Mouse (Mus musculus) liver, postnatal 0 days (tissue): ENCODE measurements around the gene Ndufb3. TPM values are rescaled to one million over a fixed set of nuclear protein-coding genes. Genes with fewer than 3 reads are reported as not detected.
"Not testable (repeated sequence)": the region's sequence is repeated elsewhere in the genome, so short reads cannot be mapped to it uniquely, and the experiment has no call there.

Experiments
- ATAC-seq: fragments of 200-750 bp; cut with Nextera tagmentation; 2 replicates; pipeline ENCODE4 v1.8.0; 2017; ENCODE audit warnings: mild to moderate bottlenecking, moderate library complexity
- DNase-seq: peaks from one replicate; pipeline ENCODE4 v3.0.0-alpha.2; 2016
- H3K27ac ChIP-seq: fragments of 300-500 bp; sonication (generic); 2 replicates; pipeline ENCODE4 v1.5.1; 2014; ENCODE audit warnings: antibody characterized with exemption, moderate library complexity, mild to moderate bottlenecking, low read depth
- H3K27me3 ChIP-seq: fragments of 300-500 bp; sonication (generic); 2 replicates; pipeline ENCODE4 v1.6.1; 2014; ENCODE audit warnings: low read length, control low read depth, mixed read lengths; ENCODE audit not compliant: insufficient read depth
- H3K36me3 ChIP-seq: fragments of 300-500 bp; sonication (generic); replicated peaks from 2 replicates; pipeline ENCODE4 v1.6.1; 2014; ENCODE audit warnings: mild to moderate bottlenecking, control low read depth, low read length, moderate library complexity, mixed read lengths; ENCODE audit not compliant: insufficient read depth
- H3K4me1 ChIP-seq: fragments of 300-500 bp; sonication (generic); 2 replicates; pipeline ENCODE4 v1.6.1; 2014; ENCODE audit warnings: antibody characterized with exemption, mild to moderate bottlenecking, control low read depth; ENCODE audit not compliant: insufficient read depth
- H3K4me2 ChIP-seq: fragments of 300-500 bp; sonication (generic); 2 replicates; pipeline ENCODE4 v1.6.1; 2014; ENCODE audit warnings: low read depth, mild to moderate bottlenecking, low read length, moderate library complexity, mixed read lengths
- H3K4me3 ChIP-seq: fragments of 300-500 bp; sonication (generic); 2 replicates; pipeline ENCODE4 v1.5.1; 2014; ENCODE audit warnings: low read depth, low read length
- H3K9ac ChIP-seq: fragments of 300-500 bp; sonication (generic); replicated peaks from 2 replicates; pipeline ENCODE4 v1.6.1; 2014; ENCODE audit warnings: mild to moderate bottlenecking, moderate library complexity
- H3K9me3 ChIP-seq: fragments of 300-500 bp; sonication (generic); 2 replicates; pipeline ENCODE4 v1.6.1; 2016; ENCODE audit warnings: mild to moderate bottlenecking, control low read depth, low read length, mixed read lengths
- CTCF ChIP-seq: sonication (generic); IDR thresholded peaks from 2 replicates; pipeline ENCODE4 v1.5.1; 2016; ENCODE audit warnings: antibody characterized with exemption, low read depth
- EP300 ChIP-seq: IDR thresholded peaks from 2 replicates; pipeline ENCODE4 v1.6.1; 2016; ENCODE audit warnings: antibody characterized with exemption, low read depth, mild to moderate bottlenecking
- WGBS: fragments of 180-500 bp; shearing (Covaris S2); extraction: QIAGEN DNeasy Blood & Tissue Kit; methylation state at CpG from one replicate; pipeline ENCODE4 v1.1.7; 2014; ENCODE audit not compliant: insufficient replicate concordance; 5-methylcytosine and 5-hydroxymethylcytosine counted together
- polyA plus RNA-seq: library from polyadenylated mRNA; unstranded; fragments of >200 nt; fragmentation: Nextera tagmentation; extraction: Ambion mirVana; gene quantifications from 2 replicates; pipeline ENCODE4 v1.2.1, GENCODE M21; 2015

Ndufb3 gene
- polyA plus RNA-seq, 1 experiment from 2014 or later: 129 TPM

- H3K9me3 ChIP-seq: no peaks in the 10 kb centered on the region
- H3K27me3 ChIP-seq: no peaks in the 10 kb centered on the region
- no peaks in the 10 kb centered on the region for H3K36me3 ChIP-seq
- H3K27ac ChIP-seq: no peak overlapping the region
- H3K4me1 ChIP-seq: no peaks in the 10 kb centered on the region; the same call in 1 of the 2 replicates
- no peak overlapping the region for H3K4me2 ChIP-seq
- DNase-seq (no peak), ATAC-seq (no peak)
- H3K9ac ChIP-seq: no peak overlapping the region
- 78% methylated on average over 3 of the region's 3 CpGs for WGBS
- TF ChIP-seq CTCF (no peak), EP300 (no peak)
- H3K4me3 ChIP-seq: no peak overlapping the region
These were observed 35.1 kb downstream of the Ndufb3 start for GRCm38 (mm10) chr1:58621251-58621650.

DNA sequence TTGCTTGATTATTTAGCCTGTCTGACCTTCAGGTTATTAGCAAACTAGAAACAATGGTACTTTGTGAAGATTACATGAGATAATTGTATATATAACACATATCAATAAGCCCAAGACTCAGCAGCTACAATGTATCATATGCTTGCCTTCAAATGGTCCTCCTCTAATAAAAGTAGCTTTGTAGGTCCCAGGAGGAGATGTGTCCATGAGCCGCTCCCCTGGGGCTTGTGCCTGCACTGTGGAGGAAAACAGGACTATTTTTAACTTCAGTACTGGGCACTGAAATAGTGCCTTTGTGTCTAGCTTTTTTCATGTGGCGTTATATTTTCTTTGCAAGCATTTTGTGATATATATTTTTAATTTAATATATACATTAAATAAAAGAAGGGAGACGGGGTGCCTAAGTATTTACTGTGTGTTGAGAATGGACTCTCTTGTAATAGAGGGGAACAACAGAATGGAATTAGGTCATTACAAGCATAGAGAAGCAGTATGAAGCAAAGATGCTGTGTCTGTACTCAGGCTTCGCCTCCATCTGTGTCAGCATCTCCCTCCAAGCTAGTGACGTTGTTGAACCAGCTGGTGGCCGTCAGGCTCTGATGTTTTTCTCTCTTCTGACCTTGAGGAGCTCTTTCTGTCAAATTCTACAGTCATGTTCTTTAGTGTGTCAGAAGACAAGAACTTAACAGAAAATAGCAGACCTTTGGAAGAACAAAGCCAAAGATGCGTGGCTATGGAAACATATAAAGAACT, 36.0 kb downstream of the Ndufb3 start:
- H3K4me2 ChIP-seq: no peak overlapping the region
- no peak for TF ChIP-seq CTCF
- TF ChIP-seq EP300: no peak
- no peaks in the 10 kb centered on the region for H3K36me3 ChIP-seq
- no peak overlapping the region for H3K9ac ChIP-seq
- H3K9me3 ChIP-seq: no peaks in the 10 kb centered on the region
- no peaks in the 10 kb centered on the region for H3K27me3 ChIP-seq
- 72% methylated on average over 7 of the region's 7 CpGs for WGBS
- no peaks in the 10 kb centered on the region; the same call in 1 of the 2 replicates for H3K4me1 ChIP-seq
- no peak for ATAC-seq
- H3K4me3 ChIP-seq: no peak overlapping the region
- no peak overlapping the region for H3K27ac ChIP-seq
- DNase-seq: no peak

GRCm38 (mm10) chr1:58628847-58629246, 42.7 kb downstream of the Ndufb3 start:
- ATAC-seq, H3K27ac ChIP-seq, H3K4me2 ChIP-seq, H3K4me1 ChIP-seq, H3K9ac ChIP-seq, H3K4me3 ChIP-seq, H3K9me3 ChIP-seq, DNase-seq, H3K36me3 ChIP-seq, H3K27me3 ChIP-seq: not testable (repeated sequence)
- 11% methylated on average over 1 of the region's 2 CpGs for WGBS

Other genes starting within 250 kb of the Ndufb3 start
- gene Bzw1, start 193.5 kb upstream of the Ndufb3 start, polyA plus RNA-seq: 118 and 128 TPM in 2 replicates
- 67.3 and 76.6 TPM in 2 replicates for gene Clk1, start 162.3 kb upstream of the Ndufb3 start, polyA plus RNA-seq
- 9.6 and 11.2 TPM in 2 replicates for gene Nif3l1, start 141.2 kb upstream of the Ndufb3 start, polyA plus RNA-seq
- gene Ppil3, start 140.9 kb upstream of the Ndufb3 start, polyA plus RNA-seq: 15.5 and 17.4 TPM in 2 replicates
- gene Orc2, start 81.3 kb upstream of the Ndufb3 start, polyA plus RNA-seq: 11.1 and 12.9 TPM in 2 replicates
- 3.0 and 4.1 TPM in 2 replicates for gene Fam126b, start 61 bp upstream of the Ndufb3 start, polyA plus RNA-seq
- gene Als2cr12, start 109.6 kb downstream of the Ndufb3 start, polyA plus RNA-seq: not detected in 2 replicates
- gene Cflar, start 125.1 kb downstream of the Ndufb3 start, polyA plus RNA-seq: 29.6 and 30.2 TPM in 2 replicates
- gene Casp8, start 209.0 kb downstream of the Ndufb3 start, polyA plus RNA-seq: 21.6 and 21.8 TPM in 2 replicates